ENCODE assay signal across 26 mouse cellular contexts in the genomic region with DNA sequence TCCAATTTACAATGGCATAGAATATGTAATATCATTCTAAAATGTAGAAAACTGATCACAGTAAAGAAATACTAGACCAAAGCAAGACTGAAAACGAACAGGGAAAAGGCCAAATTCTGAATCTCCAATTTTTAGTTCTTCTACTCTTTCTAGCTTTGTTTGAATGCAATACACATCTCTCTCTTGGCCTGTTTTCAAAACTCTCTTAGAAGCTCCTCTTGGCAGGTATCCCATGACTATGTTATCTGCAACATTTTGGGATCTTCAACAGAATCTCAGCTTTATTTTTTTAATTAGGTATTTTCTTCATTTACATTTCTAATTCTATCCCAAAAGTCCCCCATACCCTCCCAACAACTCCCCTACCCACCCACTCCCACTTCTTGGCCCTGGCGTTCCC.
"Had no signal": no experiment of that assay in that cellular context is flagged by ENCODE, and none has a peak within 500 bp of the region (broad histone marks: within the 10 kb centered on the region; RNA-seq: fewer than 3 reads in every experiment).

No protein-coding gene starts in this region.

- H3K27me3 ChIP-seq: heart, embryonic 13.5 days; heart, embryonic 15.5 days; hindbrain, embryonic 13.5 days; hindbrain, embryonic 15.5 days; limb, embryonic 12.5 days; liver, embryonic 13.5 days had no signal

- H3K4me3 ChIP-seq: gastrocnemius, adult 2 months; heart, adult 2 months; heart, embryonic 13.5 days; heart, embryonic 15.5 days; hindbrain, embryonic 13.5 days; hindbrain, embryonic 15.5 days; layer of hippocampus, adult 2 months; left cerebral cortex, adult 2 months; limb, embryonic 10.5 days; limb, embryonic 12.5 days; liver, embryonic 13.5 days had no signal

- ATAC-seq: hindbrain, postnatal 0 days; intestine, embryonic 16.5 days had no signal

- H3K36me3 ChIP-seq: heart, embryonic 13.5 days; heart, embryonic 15.5 days; hindbrain, embryonic 13.5 days; hindbrain, embryonic 15.5 days; limb, embryonic 10.5 days; limb, embryonic 12.5 days; liver, embryonic 13.5 days had no signal

- H3K4me1 ChIP-seq: heart, embryonic 13.5 days; heart, embryonic 15.5 days; hindbrain, embryonic 13.5 days; hindbrain, embryonic 15.5 days; limb, embryonic 10.5 days; limb, embryonic 12.5 days; liver, embryonic 13.5 days had no signal

- H3K4me2 ChIP-seq: heart, embryonic 11.5 days; heart, embryonic 13.5 days; heart, embryonic 15.5 days; hindbrain, embryonic 13.5 days; hindbrain, embryonic 15.5 days; limb, embryonic 12.5 days; liver, embryonic 11.5 days; liver, embryonic 13.5 days had no signal

- H3K9me3 ChIP-seq: heart, embryonic 13.5 days; heart, embryonic 15.5 days; hindbrain, embryonic 13.5 days; hindbrain, embryonic 15.5 days; limb, embryonic 10.5 days; limb, embryonic 12.5 days; liver, embryonic 13.5 days had no signal

- H3K27ac ChIP-seq: gastrocnemius, adult 2 months; heart, adult 2 months; heart, embryonic 13.5 days; heart, embryonic 15.5 days; hindbrain, embryonic 13.5 days; hindbrain, embryonic 15.5 days; hindbrain, postnatal 0 days; layer of hippocampus, adult 2 months; left cerebral cortex, adult 2 months; limb, embryonic 10.5 days; limb, embryonic 12.5 days; liver, embryonic 13.5 days had no signal

- DNase-seq: gastrocnemius, adult 2 months; gastrocnemius, postnatal 10 days; gastrocnemius, postnatal 25 days; heart, adult 11 months; heart, adult 2 months; heart, postnatal 14 days; heart, postnatal 36 days; kidney, adult 11 months; kidney, adult 8-10 months; kidney, postnatal 10 days; kidney, postnatal 25 days; kidney, postnatal 4 days; liver; liver, embryonic 13.5 days had no signal

- H3K9ac ChIP-seq: heart, embryonic 13.5 days; heart, embryonic 15.5 days; hindbrain, embryonic 13.5 days; hindbrain, embryonic 15.5 days; limb, embryonic 12.5 days; liver, embryonic 13.5 days had no signal
